Mouse (Mus musculus) E14TG2a.4 (cell line): ENCODE data around the gene Rnf213.

ENCODE experiments used
- H3K27me3 ChIP-seq: 2 replicates; pipeline ENCODE4 v1.6.1; 2014; ENCODE audit warnings: low read length, control low read depth; ENCODE audit not compliant: insufficient read depth
- H3K36me3 ChIP-seq: 2 replicates; pipeline ENCODE4 v1.6.1; 2014; ENCODE audit warnings: low read length, control low read depth; ENCODE audit not compliant: insufficient read depth
- H3K4me1 ChIP-seq: replicated peaks from 2 replicates; pipeline ENCODE4 v1.6.1; 2014; ENCODE audit warnings: low read depth, low read length, control low read depth
- H3K4me3 ChIP-seq: replicated peaks from 2 replicates; pipeline ENCODE4 v1.5.1; 2014; ENCODE audit warnings: mild to moderate bottlenecking, low read length
- H3K9me3 ChIP-seq: 2 replicates; pipeline ENCODE4 v1.6.1; 2014; ENCODE audit warnings: low read length, control low read depth
- CTCF ChIP-seq: conservative IDR thresholded peaks from 2 replicates; pipeline ENCODE4 v1.5.1; 2014; ENCODE audit warnings: low read length
- NANOG ChIP-seq: IDR thresholded peaks from 2 replicates; pipeline ENCODE4 v1.6.1; 2014; ENCODE audit warnings: borderline replicate concordance, low read length, mixed read lengths
- POU5F1 ChIP-seq: IDR thresholded peaks from 2 replicates; pipeline ENCODE4 v1.6.1; 2014; ENCODE audit warnings: low read length, borderline replicate concordance

The Rnf213 gene

DNA sequence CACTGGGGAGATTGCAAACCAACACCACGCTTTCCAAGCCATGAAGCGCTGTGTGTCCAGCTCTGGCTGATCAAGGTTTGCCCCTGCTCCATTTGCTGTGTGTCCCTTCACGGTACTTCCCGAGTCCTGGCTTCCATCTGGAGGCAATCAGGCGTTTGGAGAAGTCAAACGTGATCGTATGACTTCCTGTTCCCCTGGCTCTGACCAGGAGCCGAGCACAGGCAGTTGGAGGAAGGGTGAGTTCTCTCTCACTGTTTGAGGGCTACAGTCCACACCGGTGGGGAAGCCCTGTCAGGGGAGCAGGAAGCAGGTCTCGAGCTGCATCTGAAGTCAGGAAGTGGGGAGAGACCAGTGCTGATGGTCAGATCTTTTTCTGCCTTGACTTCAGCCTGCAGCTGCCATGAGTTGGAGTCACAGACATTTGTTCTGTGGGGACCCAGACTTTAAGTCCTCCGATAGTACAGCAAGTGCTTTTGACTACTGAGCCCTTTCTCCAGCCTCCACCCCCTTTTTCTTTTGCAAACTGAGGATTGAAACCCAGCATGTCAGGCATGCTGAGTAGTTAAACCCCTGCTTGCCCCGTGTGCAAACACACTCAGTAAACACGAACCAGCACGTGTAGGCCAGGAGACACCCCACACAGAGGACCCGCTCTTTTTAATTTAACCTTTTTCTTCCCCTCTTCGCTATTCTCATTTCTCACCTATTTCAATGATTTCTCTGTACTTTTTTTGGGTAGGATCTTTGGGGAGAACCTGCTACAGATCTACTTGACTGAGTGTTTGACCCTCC lies 26.6 kb downstream of the Rnf213 start:
- Histone ChIP-seq H3K4me3 (no peak overlapping the region), H3K36me3 (peaks cover 91% of the 10 kb centered on the region), H3K9me3 (no peaks in the 10 kb centered on the region), H3K4me1 (peaks cover 11% of the 10 kb centered on the region; the same call in 1 of the 2 replicates), H3K27me3 (no peaks in the 10 kb centered on the region)
- no peak for TF ChIP-seq NANOG
- no peak for TF ChIP-seq POU5F1
- no peak for TF ChIP-seq CTCF

DNA sequence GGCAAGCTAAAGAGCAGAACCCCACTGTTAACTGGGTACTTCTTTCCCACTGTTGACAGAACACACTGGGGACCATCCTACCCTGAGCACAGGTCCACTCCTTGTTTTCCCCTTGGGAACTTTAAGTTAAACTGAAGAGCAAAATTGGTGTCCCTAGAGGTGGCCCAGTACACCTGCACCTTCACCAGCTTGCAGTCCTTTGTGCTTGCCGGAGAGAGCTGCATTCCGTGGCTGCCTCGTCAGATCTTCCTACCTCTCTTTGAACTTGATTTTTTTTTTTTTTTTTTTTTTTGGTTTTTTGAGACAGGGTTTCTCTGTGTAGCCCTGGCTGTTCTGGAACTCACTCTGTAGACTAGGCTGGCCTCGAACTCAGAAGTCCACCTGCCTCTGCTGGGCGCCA lies 27.5 kb downstream of the Rnf213 start:
- TF ChIP-seq NANOG (no peak), CTCF (no peak), POU5F1 (no peak)
- H3K9me3 ChIP-seq = no peaks in the 10 kb centered on the region
- H3K4me1 ChIP-seq = 0 out of 2 replicates have a peak, but pooled peaks cover 7% of the 10 kb centered on the region
- no peak overlapping the region for H3K4me3 ChIP-seq
- H3K27me3 ChIP-seq = no peaks in the 10 kb centered on the region
- H3K36me3 ChIP-seq = peaks cover 93% of the 10 kb centered on the region

DNA sequence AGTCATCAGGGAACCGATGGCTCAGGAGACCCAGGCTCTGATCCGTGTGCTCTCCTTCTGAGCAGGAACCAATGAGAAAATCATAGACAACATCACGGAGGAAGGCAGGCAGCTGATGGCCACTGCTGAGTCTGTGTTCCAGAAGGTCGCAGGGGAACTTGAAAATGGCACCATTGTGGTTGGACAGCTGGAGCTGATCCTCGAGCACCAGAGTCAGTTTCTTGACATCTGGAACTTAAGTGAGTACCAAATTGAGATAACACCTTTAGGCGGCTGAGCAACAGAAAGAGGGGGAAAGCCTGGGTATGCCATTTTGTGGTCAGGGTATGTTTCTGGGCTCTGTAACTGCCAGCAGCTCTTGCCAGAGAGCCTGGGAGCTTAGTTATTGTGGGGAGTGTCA lies 34.5 kb downstream of the Rnf213 start:
- no peaks in the 10 kb centered on the region for H3K27me3 ChIP-seq
- H3K4me1 ChIP-seq = peaks cover 21% of the 10 kb centered on the region
- H3K9me3 ChIP-seq = no peaks in the 10 kb centered on the region
- 0 out of 2 replicates have a peak overlapping the region, but pooled peaks have one; percentile 4 for H3K4me3 ChIP-seq
- peaks cover 79% of the 10 kb centered on the region for H3K36me3 ChIP-seq
- TF ChIP-seq NANOG = no peak
- TF ChIP-seq CTCF = no peak
- TF ChIP-seq POU5F1 = no peak

DNA sequence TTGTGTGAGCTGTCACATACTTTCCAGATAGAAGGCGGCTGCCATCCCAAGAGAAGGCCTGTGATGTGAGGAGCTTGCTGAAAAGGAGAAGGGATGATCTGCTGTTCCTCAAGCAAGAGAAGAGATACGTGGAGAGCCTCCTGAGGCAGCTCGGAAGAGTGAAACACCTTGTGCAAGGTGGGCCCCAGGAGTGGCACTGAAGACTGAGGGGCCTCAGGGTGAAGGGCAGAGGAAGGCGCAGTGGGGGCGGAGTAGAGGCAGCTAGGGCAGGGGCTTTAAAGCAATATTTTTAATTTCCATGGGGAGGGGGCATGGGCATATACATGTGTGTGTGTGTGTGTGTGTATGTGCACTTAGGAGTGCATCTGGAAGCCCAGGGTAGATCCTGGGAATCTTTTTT lies 35.1 kb downstream of the Rnf213 start:
- TF ChIP-seq CTCF = no peak
- no peak for TF ChIP-seq NANOG
- no peak for TF ChIP-seq POU5F1
- Histone ChIP-seq H3K36me3 (peaks cover 76% of the 10 kb centered on the region), H3K4me3 (peak overlapping the region; percentile 37), H3K9me3 (no peaks in the 10 kb centered on the region), H3K4me1 (peaks cover 25% of the 10 kb centered on the region), H3K27me3 (no peaks in the 10 kb centered on the region)

DNA sequence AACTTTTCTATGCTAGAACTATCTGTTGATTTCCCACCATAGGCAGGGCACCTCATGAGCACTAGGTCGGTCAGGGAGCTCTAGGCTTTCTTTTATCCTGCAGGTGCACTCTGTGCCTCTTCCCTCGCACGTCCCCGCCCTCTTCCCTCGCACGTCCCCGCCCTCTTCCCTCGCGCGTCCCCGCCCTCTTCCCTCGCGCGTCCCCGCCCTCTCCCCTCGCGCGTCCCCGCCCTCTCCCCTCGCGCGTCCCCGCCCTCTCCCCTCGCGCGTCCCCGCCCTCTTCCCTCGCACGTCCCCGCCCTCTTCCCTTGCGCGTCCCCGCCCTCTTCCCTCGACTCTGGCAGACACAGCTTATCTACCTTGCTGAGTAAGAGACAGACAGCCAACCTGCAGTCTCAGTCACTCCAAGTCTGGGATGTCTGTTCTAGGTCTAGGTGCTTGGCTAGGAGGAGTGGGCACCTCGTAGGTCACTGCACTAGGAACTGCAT lies 35.8 kb downstream of the Rnf213 start:
- Histone ChIP-seq H3K4me3 (peak overlapping the region; percentile 37), H3K27me3 (no peaks in the 10 kb centered on the region), H3K9me3 (no peaks in the 10 kb centered on the region), H3K36me3 (peaks cover 79% of the 10 kb centered on the region), H3K4me1 (peaks cover 25% of the 10 kb centered on the region)
- TF ChIP-seq POU5F1 = no peak
- TF ChIP-seq CTCF = no peak
- TF ChIP-seq NANOG = no peak

DNA sequence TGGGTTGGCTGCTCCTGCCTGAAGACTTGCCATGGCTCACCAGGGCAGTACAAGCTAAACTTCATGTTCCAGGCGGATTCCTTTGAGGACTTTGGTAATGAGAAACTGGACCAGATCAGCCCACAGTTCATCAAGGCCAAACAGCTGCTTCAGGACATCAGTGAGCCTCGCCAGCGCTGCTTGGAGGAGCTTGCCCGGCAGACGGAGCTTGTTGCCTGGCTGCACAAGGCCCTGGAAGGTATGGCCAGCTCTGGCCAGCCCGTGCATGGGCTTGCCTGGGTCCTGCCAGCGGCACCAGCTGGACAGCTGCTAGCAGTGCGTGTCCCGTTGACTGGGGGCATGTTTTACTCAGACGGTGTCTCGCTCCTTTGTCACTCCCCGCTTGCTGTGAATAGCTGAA lies 38.6 kb downstream of the Rnf213 start:
- H3K4me3 ChIP-seq = no peak overlapping the region
- TF ChIP-seq POU5F1 = no peak
- no peak for TF ChIP-seq NANOG
- TF ChIP-seq CTCF = no peak
- peaks cover 22% of the 10 kb centered on the region for H3K4me1 ChIP-seq
- H3K9me3 ChIP-seq = no peaks in the 10 kb centered on the region
- H3K36me3 ChIP-seq = peaks cover 80% of the 10 kb centered on the region
- no peaks in the 10 kb centered on the region for H3K27me3 ChIP-seq

DNA sequence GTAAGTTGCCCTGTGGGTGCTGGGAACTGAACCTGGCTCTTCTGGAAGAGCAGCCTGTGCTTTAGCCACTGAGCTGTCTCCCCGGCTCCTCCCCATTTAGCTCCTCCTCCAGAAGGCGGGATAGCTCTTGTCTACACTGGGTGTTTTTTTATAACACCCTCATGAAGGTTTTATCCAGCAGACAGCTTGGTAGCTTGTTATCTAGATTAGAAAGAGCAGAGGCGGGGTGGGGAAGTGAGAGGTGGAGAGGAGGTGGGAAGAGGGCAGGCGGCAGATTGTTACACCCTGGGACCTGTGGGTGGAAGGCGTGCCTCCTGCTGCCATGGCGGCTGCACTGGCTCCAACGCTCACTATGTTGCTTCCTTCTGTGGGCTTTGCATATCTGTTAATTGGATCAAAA lies 39.8 kb downstream of the Rnf213 start:
- no peaks in the 10 kb centered on the region for H3K27me3 ChIP-seq
- peaks cover 17% of the 10 kb centered on the region for H3K4me1 ChIP-seq
- peaks cover 81% of the 10 kb centered on the region for H3K36me3 ChIP-seq
- H3K4me3 ChIP-seq = no peak overlapping the region
- TF ChIP-seq CTCF (no peak), NANOG (no peak), POU5F1 (no peak)
- no peaks in the 10 kb centered on the region for H3K9me3 ChIP-seq

DNA sequence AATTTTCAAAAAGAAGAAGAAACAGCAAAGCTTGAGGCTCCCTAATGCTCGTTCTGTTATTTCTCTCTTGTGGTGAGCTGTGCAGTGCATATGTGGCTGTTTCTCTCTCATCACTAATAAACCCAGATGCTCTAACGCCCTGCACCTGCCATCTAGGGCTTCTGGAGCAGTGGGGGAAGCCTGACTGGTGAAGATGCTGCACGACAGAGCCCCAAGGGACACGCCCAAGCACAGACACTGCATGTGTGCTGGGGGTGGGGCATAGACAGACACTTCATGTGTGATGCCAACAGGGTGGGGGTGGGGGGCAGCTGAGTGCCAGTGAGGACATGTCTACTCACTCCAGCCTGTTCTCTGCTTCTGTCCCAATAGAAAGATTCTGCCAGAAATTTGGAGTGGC lies 41.4 kb downstream of the Rnf213 start:
- H3K9me3 ChIP-seq = no peaks in the 10 kb centered on the region
- TF ChIP-seq NANOG (no peak), CTCF (no peak), POU5F1 (no peak)
- peaks cover 6% of the 10 kb centered on the region; the same call in 1 of the 2 replicates for H3K4me1 ChIP-seq
- H3K27me3 ChIP-seq = no peaks in the 10 kb centered on the region
- H3K4me3 ChIP-seq = no peak overlapping the region
- H3K36me3 ChIP-seq = peaks cover 87% of the 10 kb centered on the region
